Comparison of ENCODE assay signal across 14 mouse cellular contexts in genomic region chr12:34683375-34683774, GRCm38 (mm10).
DNase-seq lines count a peak whose midpoint lies in the region; ATAC-seq lines count a peak whose summit lies in the region.
"Had no signal": no experiment of that assay in that cellular context is flagged by ENCODE, and none has a peak within 500 bp of the region (broad histone marks: within the 10 kb centered on the region; RNA-seq: fewer than 3 reads in every experiment).

No protein-coding gene starts in this region.

- peak; percentile 20; the same call in 1 of the 2 replicates for ATAC-seq in granulocyte monocyte progenitor cell, adult 5-6 weeks (replicated peaks; ENCODE audit: poor library complexity, severe bottlenecking)
- ATAC-seq in limb, embryonic 12.5 days (ENCODE audit: insufficient number of reproducible peaks, insufficient read depth, low FRiP score, low TSS enrichment, low read depth), result peak; percentile 88
- ATAC-seq: inflammation-experienced regulatory T-cells, adult 6 months had no signal

- intact Hi-C loops in left cerebral cortex, postnatal 4 days (cut with DNase I), result no loop called here
- intact Hi-C loops in left cerebral cortex, postnatal 36 days (cut with DNase I), result no loop called here
- intact Hi-C loops in gastrocnemius, postnatal 14 days (cut with DNase I; ENCODE audit: low total_unique reads), result no loop called here

- H3K4me1 ChIP-seq in limb, embryonic 12.5 days (replicated peaks), result peaks cover 31% of the 10 kb centered on the region
- H3K4me1 ChIP-seq: heart, embryonic 13.5 days had no signal

- H3K27me3 ChIP-seq in limb, embryonic 12.5 days, result no peaks in the 10 kb centered on the region
- H3K27me3 ChIP-seq: embryonic facial prominence, embryonic 13.5 days; heart, embryonic 13.5 days had no signal

- no peaks in the 10 kb centered on the region for H3K36me3 ChIP-seq in limb, embryonic 12.5 days
- H3K36me3 ChIP-seq: embryonic facial prominence, embryonic 13.5 days; G1E; heart, embryonic 13.5 days had no signal

- peak overlapping the region; percentile 78; the same call in 1 of the 2 replicates for H3K27ac ChIP-seq in limb, embryonic 12.5 days
- H3K27ac ChIP-seq: embryonic facial prominence, embryonic 13.5 days; heart, embryonic 13.5 days; macrophage had no signal

- H3K9ac ChIP-seq in limb, embryonic 12.5 days (replicated peaks), result no peak overlapping the region
- H3K9ac ChIP-seq: embryonic facial prominence, embryonic 13.5 days; heart, embryonic 13.5 days had no signal

- H3K4me2 ChIP-seq in limb, embryonic 12.5 days, result peak overlapping the region; percentile 11; the same call in 1 of the 2 replicates
- H3K4me2 ChIP-seq: embryonic facial prominence, embryonic 13.5 days; heart, embryonic 13.5 days had no signal

- DNase-seq in adrenal gland, postnatal 10 days, result peak; percentile 34
- DNase-seq in adrenal gland, postnatal 25 days, result no peak
- DNase-seq in left cerebral cortex, postnatal 4 days, result peak; percentile 19
- no peak for DNase-seq in left cerebral cortex, postnatal 36 days (ENCODE audit: low spot score in 2 of 2)
- no peak for DNase-seq in gastrocnemius, postnatal 14 days
- DNase-seq in spleen, postnatal 36 days (ENCODE audit: low spot score in 2 of 2), result no peak
- DNase-seq: cerebellum, adult 11-12 months had no signal

- 18% methylated on average over 4 of the region's 4 CpGs for WGBS in limb, embryonic 12.5 days

- H3K4me3 ChIP-seq in limb, embryonic 12.5 days (replicated peaks), result no peak overlapping the region
- H3K4me3 ChIP-seq: embryonic facial prominence, embryonic 13.5 days; heart, embryonic 13.5 days had no signal

- no peaks in the 10 kb centered on the region for H3K9me3 ChIP-seq in limb, embryonic 12.5 days
- H3K9me3 ChIP-seq: embryonic facial prominence, embryonic 13.5 days; heart, embryonic 13.5 days had no signal

Comparison
In these comparisons a context has a peak if more than half of its experiments do, and no peak if none do; other contexts are left out.
1. DNase-seq: peak in adrenal gland, postnatal 10 days (single experiment) and left cerebral cortex, postnatal 4 days (single experiment); none in adrenal gland, postnatal 25 days (single experiment), left cerebral cortex, postnatal 36 days (0 of 2), gastrocnemius, postnatal 14 days (single experiment) and spleen, postnatal 36 days (0 of 2).